Mouse (Mus musculus) lung, embryonic 14.5 days (tissue): ENCODE data around the gene Bcr. TPM values are rescaled to one million over a fixed set of nuclear protein-coding genes. Genes with fewer than 3 reads are reported as not detected.

Experiments used
- ATAC-seq: fragments of 200-750 bp; cut with Nextera tagmentation; 2 replicates; pipeline ENCODE4 v1.8.0; 2017; ENCODE audit warnings: mild to moderate bottlenecking, moderate TSS enrichment, moderate library complexity; ENCODE audit not compliant: insufficient read depth
- DNase-seq: peaks from one replicate; pipeline ENCODE4 v3.0.0-alpha.2; 2015
- H3K27ac ChIP-seq: fragments of 300-500 bp; sonication (generic); 2 replicates; pipeline ENCODE4 v1.5.1; 2014; ENCODE audit warnings: low read depth, mild to moderate bottlenecking, moderate library complexity
- H3K27me3 ChIP-seq: fragments of 300-500 bp; sonication (generic); 2 replicates; pipeline ENCODE4 v1.6.1; 2014; ENCODE audit warnings: low read length, control low read depth; ENCODE audit not compliant: insufficient read depth
- H3K36me3 ChIP-seq: fragments of 300-500 bp; sonication (generic); 2 replicates; pipeline ENCODE4 v1.6.1; 2014; ENCODE audit warnings: control low read depth; ENCODE audit not compliant: insufficient read depth
- H3K4me1 ChIP-seq: fragments of 300-500 bp; sonication (generic); 2 replicates; pipeline ENCODE4 v1.6.1; 2014; ENCODE audit warnings: antibody characterized with exemption, control low read depth; ENCODE audit not compliant: insufficient read depth
- H3K4me2 ChIP-seq: fragments of 300-500 bp; sonication (generic); 2 replicates; pipeline ENCODE4 v1.6.1; 2014; ENCODE audit warnings: mild to moderate bottlenecking
- H3K4me3 ChIP-seq: fragments of 300-500 bp; sonication (generic); 2 replicates; pipeline ENCODE4 v1.5.1; 2014; ENCODE audit warnings: low read depth, low read length
- H3K9ac ChIP-seq: fragments of 300-500 bp; sonication (generic); 2 replicates; pipeline ENCODE4 v1.6.1; 2014
- H3K9me3 ChIP-seq: fragments of 300-500 bp; sonication (generic); 2 replicates; pipeline ENCODE4 v1.6.1; 2016; ENCODE audit warnings: low read depth, low read length, control low read depth
- CTCF ChIP-seq: IDR thresholded peaks from 2 replicates; pipeline ENCODE4 v1.5.1; 2016; ENCODE audit warnings: antibody characterized with exemption, low read depth
- WGBS: fragments of 180-500 bp; shearing (Covaris S2); extraction: QIAGEN DNeasy Blood & Tissue Kit; methylation state at CpG from one replicate; pipeline ENCODE4 v1.1.7; 2014; 5-methylcytosine and 5-hydroxymethylcytosine counted together
- polyA plus RNA-seq: library from polyadenylated mRNA; unstranded; fragments of >200 nt; fragmentation: Nextera tagmentation; extraction: Ambion mirVana; gene quantifications from 2 replicates; pipeline ENCODE4 v1.2.1, GENCODE M21; 2014

Gene Bcr
- polyA plus RNA-seq, 1 experiment from 2014 or later: 11.5 TPM

- ATAC-seq (no peak), DNase-seq (no peak)
- H3K9me3 ChIP-seq: 0 out of 2 replicates have a peak, but pooled peaks cover 6% of the 10 kb centered on the region
- H3K27me3 ChIP-seq: no peaks in the 10 kb centered on the region
- H3K9ac ChIP-seq: no peak overlapping the region
- no peaks in the 10 kb centered on the region for H3K36me3 ChIP-seq
- no peaks in the 10 kb centered on the region for H3K4me1 ChIP-seq
- no peak for TF ChIP-seq CTCF
- H3K4me3 ChIP-seq: no peak overlapping the region
- H3K27ac ChIP-seq: no peak overlapping the region
- 89% methylated on average over 1 of the region's 1 CpGs for WGBS
- no peak overlapping the region for H3K4me2 ChIP-seq
These were observed 137.4 kb downstream of the Bcr start for GRCm38 (mm10) chr10:75197817-75198216.

- Histone ChIP-seq H3K9ac (no peak overlapping the region), H3K4me1 (no peaks in the 10 kb centered on the region), H3K9me3 (no peaks in the 10 kb centered on the region), H3K27me3 (no peaks in the 10 kb centered on the region), H3K4me3 (no peak overlapping the region), H3K27ac (peak overlapping the region; percentile 54), H3K4me2 (no peak overlapping the region), H3K36me3 (no peaks in the 10 kb centered on the region)
- ATAC-seq (peak; percentile 93), DNase-seq (peak; percentile 81)
- 33% methylated on average over 1 of the region's 1 CpGs for WGBS
- TF ChIP-seq CTCF: no peak
These were observed 140.3 kb downstream of the Bcr start for GRCm38 (mm10) chr10:75200733-75201132.

GRCm38 (mm10) chr10:75206192-75206591, 145.8 kb downstream of the Bcr start:
- 76% methylated on average over 4 of the region's 4 CpGs for WGBS
- Histone ChIP-seq H3K4me2 (no peak overlapping the region), H3K4me1 (no peaks in the 10 kb centered on the region), H3K27me3 (no peaks in the 10 kb centered on the region), H3K36me3 (no peaks in the 10 kb centered on the region), H3K9ac (no peak overlapping the region), H3K27ac (no peak overlapping the region), H3K9me3 (no peaks in the 10 kb centered on the region), H3K4me3 (no peak overlapping the region)
- DNase-seq (no peak), ATAC-seq (no peak)
- TF ChIP-seq CTCF: no peak

- 90% methylated on average over 3 of the region's 3 CpGs for WGBS
- DNase-seq: no peak
- no peak overlapping the region for H3K4me2 ChIP-seq
- no peaks in the 10 kb centered on the region for H3K36me3 ChIP-seq
- H3K27me3 ChIP-seq: no peaks in the 10 kb centered on the region
- no peak for TF ChIP-seq CTCF
- ATAC-seq: no peak
- peaks cover 6% of the 10 kb centered on the region for H3K4me1 ChIP-seq
- H3K27ac ChIP-seq: no peak overlapping the region
- no peak overlapping the region for H3K9ac ChIP-seq
- no peak overlapping the region for H3K4me3 ChIP-seq
- no peaks in the 10 kb centered on the region for H3K9me3 ChIP-seq
These were observed 150.4 kb downstream of the Bcr start for GRCm38 (mm10) chr10:75210841-75211240.

GRCm38 (mm10) chr10:75211807-75212645, 151.6 kb downstream of the Bcr start, which contains the start of gene Specc1l:
Specc1l (plus strand) TSS chr10:75212073.
- H3K9ac ChIP-seq: peak within 1 kb of the TSS; percentile 85
- no peaks in the 10 kb centered on the region for H3K9me3 ChIP-seq
- peak; percentile 99 for ATAC-seq
- TF ChIP-seq CTCF: no peak
- no peaks in the 10 kb centered on the region for H3K27me3 ChIP-seq
- H3K36me3 ChIP-seq: no peaks in the 10 kb centered on the region
- peak; percentile 97 for DNase-seq
- peaks cover 6% of the 10 kb centered on the region for H3K4me1 ChIP-seq
- peak within 1 kb of the TSS; percentile 74 for H3K4me2 ChIP-seq
- peak within 1 kb of the TSS; percentile 98 for H3K27ac ChIP-seq
- H3K4me3 ChIP-seq: peak within 1 kb of the TSS; percentile 73
- whole genome bisulfite sequencing: under 1% methylated on average over 71 of the region's 80 CpGs

GRCm38 (mm10) chr10:75212981-75213380, 152.6 kb downstream of the Bcr start:
- Histone ChIP-seq H3K4me3 (peak overlapping the region; percentile 73), H3K9ac (peak overlapping the region; percentile 85), H3K4me1 (peaks cover 6% of the 10 kb centered on the region), H3K27ac (no peak overlapping the region), H3K36me3 (no peaks in the 10 kb centered on the region), H3K9me3 (no peaks in the 10 kb centered on the region), H3K4me2 (peak overlapping the region; percentile 74), H3K27me3 (no peaks in the 10 kb centered on the region)
- no peak for DNase-seq
- 46% methylated on average over 7 of the region's 7 CpGs for WGBS
- no peak for ATAC-seq
- no peak for TF ChIP-seq CTCF

GRCm38 (mm10) chr10:75220722-75221121, 160.3 kb downstream of the Bcr start:
- no peak overlapping the region for H3K4me2 ChIP-seq
- no peak overlapping the region for H3K27ac ChIP-seq
- TF ChIP-seq CTCF: no peak
- no peak overlapping the region for H3K9ac ChIP-seq
- H3K9me3 ChIP-seq: no peaks in the 10 kb centered on the region
- DNase-seq (no peak), ATAC-seq (no peak)
- WGBS: 83% methylated on average over 3 of the region's 3 CpGs
- no peaks in the 10 kb centered on the region for H3K27me3 ChIP-seq
- H3K36me3 ChIP-seq: no peaks in the 10 kb centered on the region
- no peak overlapping the region for H3K4me3 ChIP-seq
- H3K4me1 ChIP-seq: no peaks in the 10 kb centered on the region
